Mouse (Mus musculus) testis, adult 2 months (tissue): ENCODE data around the gene Nkain2.

ENCODE experiments used
- CTCF ChIP-seq: fragments of 200-500 bp; IDR thresholded peaks from 2 replicates; pipeline ENCODE4 v1.5.1; 2012; ENCODE audit warnings: low read depth, mild to moderate bottlenecking, inconsistent platforms, low read length, moderate library complexity; ENCODE audit not compliant: control insufficient read depth, insufficient read depth, insufficient replicate concordance
- POLR2A ChIP-seq: fragments of 200-500 bp; IDR thresholded peaks from 2 replicates; pipeline ENCODE4 v1.6.1; 2012; ENCODE audit warnings: low read depth, mild to moderate bottlenecking, inconsistent platforms, low read length, moderate library complexity; ENCODE audit not compliant: control insufficient read depth

- TF ChIP-seq POLR2A (no peak), CTCF (no peak)
Measured at GRCm38 (mm10) chr10:32439932-32440519, 450.2 kb downstream of the Nkain2 start.
